Mouse (Mus musculus) lung, postnatal 0 days (tissue): ENCODE results near the gene Prelid1.

ENCODE experiments used
- CTCF ChIP-seq: IDR thresholded peaks from 2 replicates; pipeline ENCODE4 v1.5.1; 2016; ENCODE audit warnings: antibody characterized with exemption, mild to moderate bottlenecking
- EP300 ChIP-seq: IDR thresholded peaks from 2 replicates; pipeline ENCODE4 v1.6.1; 2016; ENCODE audit warnings: antibody characterized with exemption, mild to moderate bottlenecking, control low read depth

DNA sequence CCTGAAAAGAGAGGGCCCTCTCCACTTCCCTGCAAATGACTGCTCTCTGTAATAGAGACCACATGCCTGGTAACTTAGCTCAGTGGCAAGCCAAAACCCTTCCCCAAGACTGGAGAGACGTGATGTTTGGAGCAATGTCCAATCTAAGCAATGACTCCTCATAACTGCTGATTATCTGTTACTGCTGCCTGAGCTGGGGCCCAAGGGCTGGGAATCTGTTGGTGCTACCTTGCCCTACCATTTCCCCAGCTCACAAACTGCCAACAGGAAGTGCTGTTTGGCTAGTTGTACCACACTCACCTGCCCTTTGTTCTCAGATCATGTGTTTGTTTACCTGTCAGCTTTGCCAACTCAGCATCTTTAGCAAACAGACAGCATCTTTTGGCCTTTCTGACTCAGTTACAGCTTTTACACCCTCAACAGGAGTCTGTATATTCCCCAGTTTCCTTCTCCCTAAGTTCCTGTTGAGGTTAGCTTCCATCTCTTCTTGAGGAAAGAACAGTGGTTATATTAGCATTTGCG, 5.3 kb upstream of the Prelid1 start:
- TF ChIP-seq CTCF (no peak), EP300 (no peak)
